Mouse (Mus musculus) gonadal fat pad, adult 2 months (tissue): ENCODE measurements at regions not wholly inside any gene's neighbourhood (a gene's known extent, or its start where the extent isn't known, plus 50 kb on each side); places are given as distances from the start of the nearest gene placed in this dataset.

ENCODE experiments used
- DNase-seq: peaks from one replicate; pipeline ENCODE4 v3.0.0-alpha.2; 2012; ENCODE audit warnings: low read depth

DNA sequence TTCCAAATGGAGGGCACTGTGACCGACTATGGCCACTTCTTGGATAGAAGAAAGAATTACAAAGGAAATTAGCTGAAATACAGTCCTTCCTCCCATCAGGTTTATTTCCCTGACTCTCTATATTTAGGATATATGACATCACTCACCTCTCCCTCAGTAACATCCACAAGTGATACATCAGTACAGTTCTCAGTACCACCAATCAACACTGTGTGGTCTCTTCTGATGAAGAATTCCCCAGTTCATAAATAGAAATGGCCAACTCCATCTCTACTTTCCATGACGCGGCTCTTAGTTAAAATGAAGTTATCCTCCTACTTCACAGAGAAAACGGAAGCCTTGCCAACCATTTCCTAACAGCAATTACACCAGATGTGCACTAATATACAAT is 208.3 kb upstream of the Dio2 start:
- DNase-seq: no peak

DNA sequence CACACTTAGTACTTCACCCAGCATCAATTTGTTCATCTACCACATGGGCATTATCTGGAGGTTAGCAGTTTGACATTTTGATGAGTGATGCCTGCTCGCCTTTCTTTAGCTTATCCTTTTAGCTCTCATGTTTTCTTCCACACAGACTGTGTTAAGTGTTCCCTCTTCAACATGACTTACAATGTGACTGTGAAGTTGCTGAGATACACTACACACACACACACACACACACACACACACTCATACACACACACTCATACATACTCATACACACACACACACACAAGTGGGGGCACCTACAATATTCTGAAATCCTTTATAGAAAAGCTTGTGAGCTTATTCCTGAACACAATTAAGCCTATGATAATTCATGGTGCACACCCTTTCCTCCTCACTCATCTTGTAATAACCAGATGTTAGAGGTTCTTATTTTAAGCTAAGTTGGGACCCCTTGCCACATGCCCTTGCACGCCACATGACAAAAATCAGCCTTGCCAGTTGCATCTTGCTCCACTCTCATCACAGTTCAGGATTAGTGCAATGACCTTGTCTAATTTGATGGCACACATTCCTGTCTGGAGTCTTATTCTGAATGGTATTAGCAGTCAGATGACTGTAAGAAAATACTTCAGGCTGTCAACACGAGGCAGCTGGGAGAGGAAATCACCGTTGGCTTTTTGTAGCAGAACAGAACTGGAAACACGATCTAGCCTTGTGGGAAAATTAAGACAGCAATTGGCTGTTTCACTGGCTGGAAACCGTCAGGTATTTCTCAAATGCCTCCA is 207.7 kb upstream of the Dio2 start:
- no peak for DNase-seq

DNA sequence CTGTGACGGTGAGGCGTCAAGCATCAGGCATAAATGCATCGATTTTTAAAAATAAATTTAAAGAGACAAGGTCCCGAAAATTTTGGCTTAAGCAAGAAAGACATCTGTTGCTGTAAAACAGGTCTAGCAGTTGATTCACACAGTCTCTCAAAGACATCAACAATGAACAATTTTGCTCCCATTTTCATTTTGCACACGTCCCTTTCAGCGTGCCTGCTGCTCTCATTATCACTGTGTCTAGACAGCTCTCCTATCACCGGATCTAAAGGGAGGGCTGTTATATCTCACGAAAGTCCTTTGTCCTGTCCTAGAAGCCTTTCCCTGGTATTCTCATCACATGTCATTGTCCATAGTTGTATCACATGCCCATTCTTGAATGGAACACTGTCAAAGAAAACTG is 194.4 kb upstream of the Dio2 start:
- DNase-seq: no peak

DNA sequence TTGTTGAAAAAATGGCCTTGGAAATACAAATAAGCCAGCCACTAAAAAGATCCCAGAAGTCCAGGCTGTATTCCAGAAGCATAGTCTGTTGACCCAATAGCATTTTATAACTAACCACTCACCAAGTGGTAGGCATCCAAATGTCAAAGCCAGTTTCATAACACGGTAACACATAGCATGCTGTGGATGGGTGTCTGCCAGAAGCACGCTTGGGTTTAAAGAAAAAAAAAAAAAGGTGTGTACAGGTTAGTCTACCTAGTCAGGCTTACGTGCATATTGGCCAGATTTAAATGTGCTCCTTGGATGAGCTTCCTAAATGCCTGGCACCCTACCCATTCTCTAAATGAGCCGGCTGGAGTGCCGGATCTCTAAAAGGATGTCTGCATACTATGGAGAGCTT is 194.0 kb upstream of the Dio2 start:
- no peak for DNase-seq

DNA sequence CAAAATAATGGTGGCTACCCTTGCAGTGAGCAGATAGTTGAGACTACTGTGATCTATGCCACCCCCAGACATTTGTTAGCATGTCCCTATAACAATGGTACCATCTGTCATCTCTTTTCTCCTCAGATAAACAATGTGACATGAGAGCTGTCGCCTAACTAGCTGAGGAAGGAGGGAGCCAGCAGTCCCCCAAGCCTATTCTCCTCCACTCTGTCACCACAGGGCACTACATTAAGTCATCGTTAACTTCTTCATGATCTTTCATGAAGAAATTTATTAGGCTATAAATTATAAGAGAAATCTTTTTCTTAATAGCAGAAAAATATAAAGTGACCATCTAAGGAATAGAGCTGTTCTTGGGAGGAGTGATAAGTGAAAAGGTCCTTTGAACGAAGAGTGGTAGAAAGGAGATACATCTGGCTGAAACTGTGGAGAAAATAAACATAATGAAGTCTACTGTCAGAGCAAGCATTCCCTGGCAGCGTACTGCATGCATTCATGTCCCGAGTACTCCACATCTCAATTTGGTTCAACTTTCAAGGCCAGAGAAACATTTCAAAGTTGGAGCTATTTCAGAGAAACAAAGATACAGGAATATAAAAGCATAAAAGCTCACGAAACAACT is 192.0 kb upstream of the Dio2 start:
- DNase-seq: no peak

DNA sequence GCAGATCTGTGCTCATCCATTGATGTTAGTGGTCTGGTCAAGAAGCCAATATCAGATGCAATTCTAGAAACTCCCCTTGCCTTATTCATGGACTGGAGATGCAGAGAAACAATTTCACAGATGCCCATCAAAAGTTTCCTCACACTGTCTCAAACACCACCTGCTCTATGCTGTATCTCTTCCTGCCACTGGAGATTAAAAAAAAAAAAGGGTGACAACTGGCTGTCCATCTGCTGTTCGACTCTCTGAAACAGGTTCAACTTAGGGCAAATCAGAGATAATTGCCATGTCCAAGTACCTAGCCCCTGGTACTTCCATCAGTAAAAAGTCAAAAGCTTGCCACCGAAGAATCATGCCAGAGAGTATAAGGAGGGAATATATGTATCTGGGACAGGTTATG is 185.4 kb upstream of the Dio2 start:
- no peak for DNase-seq

DNA sequence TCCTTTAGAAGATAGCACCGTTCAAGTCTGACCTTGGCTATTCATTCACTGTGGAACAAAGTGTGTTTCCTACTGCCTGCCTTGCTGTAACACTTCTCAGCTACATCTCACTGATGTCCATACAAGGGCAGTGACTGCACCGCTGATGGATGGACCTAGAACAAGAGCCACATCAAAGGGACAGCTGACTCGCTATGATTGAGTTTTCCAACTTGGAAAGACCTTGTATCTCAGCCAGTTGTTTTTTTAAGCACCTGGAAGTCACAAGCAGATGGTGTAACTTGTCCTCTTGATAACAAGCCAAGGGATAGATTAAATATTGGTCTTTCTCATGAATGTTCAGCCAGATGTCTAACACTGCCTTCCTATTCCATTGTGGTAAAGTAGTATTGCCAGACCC is 184.9 kb upstream of the Dio2 start:
- DNase-seq: no peak

DNA sequence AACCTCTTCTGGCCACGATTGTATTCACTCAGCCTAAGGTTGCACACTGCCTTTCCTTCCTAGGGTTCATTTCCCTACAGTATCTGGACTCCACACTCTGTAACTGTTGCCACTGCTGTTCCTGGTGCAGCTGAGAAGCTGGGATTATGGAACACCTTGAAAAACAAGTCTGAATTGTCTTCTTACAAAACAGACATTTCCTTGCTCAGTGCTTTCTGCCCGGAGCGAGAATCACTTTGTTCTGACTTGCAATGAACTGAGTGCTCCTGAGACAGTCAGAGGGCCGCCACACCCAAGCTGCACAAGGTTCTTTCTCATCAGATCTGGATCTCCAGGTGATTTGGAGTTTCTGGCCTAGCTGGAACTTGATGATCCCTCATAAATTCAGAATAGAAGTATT is 183.0 kb upstream of the Dio2 start:
- DNase-seq: peak; percentile 60

DNA sequence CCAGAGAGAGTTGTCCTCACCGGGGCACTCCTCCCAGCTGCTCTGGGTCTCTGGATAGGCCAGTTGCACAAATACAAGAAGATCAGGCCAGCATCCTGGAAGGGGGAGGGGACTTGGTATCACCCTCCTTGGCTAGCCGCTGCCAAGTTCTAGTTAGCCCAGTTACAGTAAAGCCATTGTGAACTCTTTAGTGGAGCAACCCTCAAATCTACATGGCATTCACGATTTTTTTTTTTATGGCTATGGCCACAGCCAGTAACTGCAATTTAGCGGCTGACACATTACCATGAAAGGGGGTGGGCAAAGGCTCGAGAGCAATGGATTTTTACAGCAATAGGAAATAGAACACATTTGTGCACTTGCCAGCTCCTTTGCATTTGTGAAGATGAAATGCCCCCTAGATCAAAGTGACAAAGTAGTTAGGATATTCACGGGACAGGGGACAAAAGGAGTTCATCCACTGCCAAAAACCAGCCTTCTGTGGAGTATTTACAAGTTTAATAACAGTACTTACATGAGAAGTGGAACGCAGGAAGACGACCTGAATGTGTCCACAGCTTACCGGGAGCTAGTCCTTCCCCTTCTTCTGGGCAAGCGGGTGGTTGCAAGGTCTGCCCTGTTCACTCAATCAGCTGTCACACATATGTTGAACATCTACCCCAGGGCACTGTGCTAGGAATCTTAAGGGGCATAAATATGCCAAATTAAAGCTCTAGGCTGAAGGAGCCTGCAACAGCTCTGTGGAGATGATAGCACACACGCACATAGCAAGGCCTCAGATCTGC is 177.9 kb upstream of the Dio2 start:
- no peak for DNase-seq

DNA sequence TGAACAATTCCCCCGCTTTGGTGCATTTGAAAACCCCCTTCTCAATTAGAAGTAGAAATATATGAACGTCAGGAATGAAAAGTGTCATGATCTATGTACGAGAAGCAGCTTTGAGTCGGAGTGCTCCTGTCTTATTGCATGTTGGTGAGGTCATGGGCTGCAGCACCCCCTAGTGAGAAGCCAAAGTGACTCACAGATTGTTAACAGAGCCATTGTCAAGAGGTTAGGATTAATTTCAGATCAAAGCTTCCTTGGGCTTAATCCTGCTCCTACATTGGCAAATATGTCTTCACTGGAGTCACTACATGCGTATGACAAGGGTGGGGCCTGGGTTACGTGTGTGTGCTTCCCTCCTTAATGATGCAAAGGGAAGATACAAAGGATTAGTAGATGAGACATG is 165.8 kb upstream of the Dio2 start:
- DNase-seq: no peak

DNA sequence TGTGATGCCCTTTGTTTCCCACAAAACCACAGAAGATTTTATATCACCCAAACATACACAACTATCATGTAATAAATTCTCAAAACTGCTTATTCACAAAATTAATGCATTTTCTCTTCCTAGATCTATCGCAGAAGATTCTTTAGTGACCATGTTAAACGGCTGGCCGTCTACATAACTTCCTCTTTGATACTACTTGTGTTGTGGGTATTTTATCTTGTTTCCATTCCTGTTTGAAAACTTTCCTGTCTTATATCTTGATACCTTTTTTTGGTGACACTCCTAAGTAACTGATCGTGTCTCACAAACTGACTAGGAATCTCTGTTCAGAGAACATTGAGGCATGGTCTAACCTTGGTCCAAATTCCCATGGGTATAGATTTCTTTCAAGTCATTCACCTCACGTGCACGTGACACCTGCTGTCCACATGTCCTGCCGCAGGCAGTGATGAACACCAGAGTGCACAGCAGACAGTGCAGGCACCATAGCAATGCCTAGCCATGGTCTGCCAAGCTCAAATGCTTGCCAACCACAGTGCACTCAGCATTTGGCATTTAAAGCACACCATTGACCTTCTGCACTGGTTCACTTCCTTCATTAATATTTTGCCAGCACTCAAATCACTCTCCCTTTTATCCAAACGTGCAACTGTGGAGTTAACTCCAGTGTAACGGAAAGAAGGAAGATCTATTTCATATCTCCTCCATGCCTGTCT is 155.6 kb upstream of the Dio2 start:
- DNase-seq: no peak

DNA sequence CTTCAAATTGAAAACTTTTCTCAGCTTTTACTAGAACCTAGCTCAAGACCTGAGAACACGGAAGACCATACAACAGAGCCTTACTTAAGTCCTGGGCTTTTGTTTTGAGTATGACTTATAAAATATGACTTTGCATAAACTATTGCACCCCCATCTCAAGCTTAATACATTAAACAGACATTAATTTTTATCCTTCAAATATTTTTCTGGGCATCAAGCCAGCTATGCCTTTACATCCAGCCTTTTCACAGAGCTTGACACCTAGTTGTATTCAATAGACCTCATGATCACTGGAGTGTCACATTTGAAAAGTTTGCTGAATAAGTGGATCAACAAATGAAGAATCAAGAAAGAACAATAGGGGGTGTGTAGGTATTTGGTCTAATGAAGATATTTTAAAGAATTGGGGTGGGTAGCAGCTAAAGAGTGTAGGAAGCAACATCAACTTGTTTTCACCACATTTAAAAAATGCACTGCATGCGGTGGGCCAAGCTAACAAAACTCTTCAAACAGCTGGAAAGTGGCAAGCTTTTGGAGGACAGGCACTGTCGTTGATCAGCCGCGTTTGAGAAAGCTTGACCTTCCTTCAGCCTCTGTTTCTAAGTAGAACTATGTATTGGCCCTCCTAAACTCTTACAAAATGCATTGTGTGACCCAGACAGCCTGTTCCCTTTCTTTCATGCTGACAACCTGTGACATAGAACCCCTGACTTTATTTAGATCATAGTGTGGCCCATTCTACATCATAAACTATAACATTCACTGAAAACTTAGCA is 138.2 kb upstream of the Dio2 start:
- no peak for DNase-seq

DNA sequence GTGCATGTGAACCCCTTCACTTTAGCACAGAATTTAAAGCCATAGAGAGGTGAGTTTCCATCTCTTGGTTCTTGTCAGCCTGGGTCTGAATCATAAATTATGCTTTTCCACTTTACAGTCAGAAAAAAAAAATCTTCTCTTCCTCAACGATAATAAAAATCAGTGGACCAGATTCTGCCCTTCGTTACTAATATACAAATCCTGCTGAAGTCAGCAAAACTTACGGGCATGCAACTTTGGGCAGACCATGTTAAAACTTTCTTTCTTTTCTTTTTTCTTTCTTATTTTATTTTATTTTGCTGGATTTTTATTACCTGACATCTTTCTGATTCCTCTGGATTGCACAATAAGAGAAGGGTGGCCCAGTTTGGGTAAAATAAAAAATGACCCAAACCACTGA is 136.6 kb upstream of the Dio2 start:
- DNase-seq: no peak

DNA sequence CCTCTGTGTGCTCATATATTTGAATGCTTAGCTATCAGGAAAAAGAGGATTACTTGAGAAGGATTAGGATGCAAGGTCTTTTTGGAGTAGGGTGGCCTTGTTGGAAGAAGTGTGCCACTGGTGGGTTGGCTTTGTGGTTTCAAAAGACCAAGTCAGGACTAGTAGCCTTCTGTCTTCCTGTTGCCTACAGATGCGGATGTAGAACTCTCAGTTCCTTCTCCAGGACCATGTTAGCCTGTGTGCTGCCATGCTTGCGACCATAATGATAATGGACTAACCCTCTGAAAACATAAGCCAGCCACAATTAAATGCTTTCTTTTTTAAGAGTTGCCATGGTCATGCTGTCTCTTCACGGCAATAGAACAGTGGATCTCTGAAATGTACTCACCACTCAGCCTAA is 135.7 kb upstream of the Dio2 start:
- DNase-seq: no peak

DNA sequence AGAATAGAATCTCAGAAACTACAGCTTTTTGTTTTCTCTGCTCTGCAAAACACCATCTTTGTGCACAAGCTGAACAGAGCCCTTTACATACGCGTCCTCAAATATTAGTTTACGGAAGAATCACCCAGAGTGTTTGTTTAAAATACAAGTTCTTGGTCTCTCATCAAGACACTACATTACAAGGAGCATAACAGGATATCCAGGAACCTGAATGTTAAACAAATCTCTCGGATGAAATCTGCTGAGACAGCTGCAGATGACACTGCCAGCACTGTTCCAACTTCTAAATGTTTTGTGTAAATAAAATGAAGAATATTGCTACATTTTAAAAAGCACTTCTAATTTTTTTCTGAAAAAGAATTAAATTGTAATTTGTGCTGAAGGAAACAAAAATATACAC is 128.4 kb upstream of the Dio2 start:
- no peak for DNase-seq

DNA sequence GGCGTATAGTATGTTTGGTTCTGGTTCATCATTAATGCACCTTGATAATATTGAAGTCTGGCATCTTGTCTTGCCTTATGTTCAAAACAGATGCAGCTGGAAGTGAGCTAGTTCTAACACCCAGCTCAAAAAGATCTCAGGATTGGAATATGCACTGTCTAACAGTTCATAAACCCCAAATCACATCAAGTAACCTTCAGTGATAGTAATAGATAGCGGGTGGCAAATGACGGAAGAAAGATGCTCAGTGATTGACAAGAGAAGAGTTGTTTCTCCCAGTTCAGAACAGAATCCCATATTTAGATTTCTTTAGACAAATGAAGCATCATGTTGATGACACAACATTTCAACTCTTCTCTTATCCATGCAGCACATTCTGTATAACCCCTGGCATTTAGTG is 124.4 kb upstream of the Dio2 start:
- DNase-seq: no peak

DNA sequence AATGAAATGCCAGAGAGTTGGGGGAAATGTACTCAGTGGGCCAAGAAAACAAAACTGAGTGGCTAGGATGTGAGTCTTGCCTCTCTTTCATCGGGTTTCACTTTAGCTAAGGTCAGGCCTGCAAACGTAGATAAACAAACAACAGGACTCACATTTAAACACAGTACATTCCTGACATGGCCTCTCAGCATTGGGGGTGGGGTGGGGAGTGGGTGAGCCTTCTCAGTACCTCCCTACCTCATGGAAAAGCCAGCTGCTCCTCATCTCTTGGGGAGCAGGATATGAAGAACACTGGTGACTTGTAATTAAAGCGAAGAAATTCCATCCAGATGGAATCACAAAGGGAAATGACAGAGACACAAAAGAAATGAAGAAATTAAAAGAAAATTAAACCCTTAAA is 119.5 kb upstream of the Dio2 start:
- DNase-seq: no peak

DNA sequence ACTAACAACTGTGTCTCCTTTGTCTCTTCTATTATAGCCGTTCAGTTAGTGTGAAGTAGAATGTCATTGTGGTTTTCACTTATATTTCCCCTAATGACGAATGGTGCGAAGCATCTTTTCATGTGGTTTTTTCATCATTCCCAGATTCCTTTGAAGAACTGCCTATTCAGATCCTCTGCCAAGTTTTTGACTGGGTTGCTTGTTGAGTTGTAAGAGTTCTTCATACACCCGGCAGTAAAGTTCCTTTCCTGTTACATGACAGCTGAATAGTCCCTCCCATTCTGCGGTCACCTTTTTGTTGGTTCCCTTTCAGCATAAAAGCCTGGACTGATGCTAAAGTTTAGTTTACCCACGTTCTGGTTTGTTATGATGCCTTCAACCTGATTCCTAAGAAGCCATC is 72.4 kb upstream of the Dio2 start:
- DNase-seq: no peak

DNA sequence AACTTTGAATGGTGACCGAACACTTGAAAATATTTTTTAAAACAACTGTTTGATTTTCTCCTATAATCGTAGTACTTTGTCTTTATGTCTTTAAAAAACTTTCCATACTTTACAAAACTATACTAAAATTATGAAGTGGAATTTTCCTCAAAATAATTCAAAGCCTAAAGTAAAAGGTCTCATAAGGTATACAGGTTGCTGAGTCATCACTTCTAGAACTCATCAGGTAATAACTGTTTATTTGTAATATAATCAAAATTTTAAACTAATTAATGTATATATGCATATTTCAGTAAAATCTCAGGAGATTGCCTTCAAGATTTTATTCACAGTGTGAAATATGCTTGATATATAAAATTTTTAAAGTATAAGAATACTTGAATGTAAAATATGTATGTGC is 52.3 kb upstream of the Dio2 start:
- DNase-seq: no peak
